Mouse (Mus musculus) spleen, adult 2 months (tissue): ENCODE results near the gene Lrrk2.

Experiments
- CTCF ChIP-seq: fragments of 200-500 bp; IDR thresholded peaks from 2 replicates; pipeline ENCODE4 v1.5.1; 2011; ENCODE audit warnings: mild to moderate bottlenecking, inconsistent platforms; ENCODE audit not compliant: insufficient read depth, insufficient read length, insufficient replicate concordance; ENCODE audit errors: extremely low read depth
- POLR2A ChIP-seq: fragments of 200-500 bp; IDR thresholded peaks from 2 replicates; pipeline ENCODE4 v1.6.1; 2011; ENCODE audit warnings: low read depth, low read length, inconsistent platforms

- no peak for TF ChIP-seq POLR2A
- TF ChIP-seq CTCF = no peak
These were observed 12.0 kb upstream of the Lrrk2 start for GRCm38 (mm10) chr15:91661079-91661369.
